Mouse (Mus musculus) Patski (cell line): ENCODE data around the gene Mfrp. TPM values are rescaled to one million over a fixed set of nuclear protein-coding genes. Genes with fewer than 3 reads are reported as not detected.
"Not testable (repeated sequence)": the region's sequence is repeated elsewhere in the genome, so short reads cannot be mapped to it uniquely, and the experiment has no call there.

ENCODE experiments used
- ATAC-seq: fragments of 100-300 bp; one replicate; pipeline ENCODE4 v1.8.0; 2021
- CTCF ChIA-PET: fragments of 350-600 bp; sonication (Branson Sonifier 250); formaldehyde crosslinking; loops from one replicate; lab custom pipeline; 2022; ENCODE audit warnings: inconsistent platforms; lab: Charles Lee
- POLR2A ChIA-PET: fragments of 350-600 bp; sonication (Branson Sonifier 250); formaldehyde crosslinking; loops from one replicate; lab custom pipeline; 2022; ENCODE audit warnings: antibody characterized with exemption, inconsistent platforms; lab: Charles Lee
- DNase-seq: peaks from one replicate; pipeline ENCODE4 v3.0.0-alpha.2; 2011; ENCODE audit warnings: low read depth, low spot score
- H3K27me3 ChIP-seq: fragments of 371-371 bp; one replicate; pipeline ENCODE4 v1.5.1; 2021
- CTCF ChIP-seq: fragments of 100-300 bp; IDR thresholded peaks from one replicate; pipeline ENCODE4 v1.5.1; 2021
- in situ Hi-C: fragments of 300-500 bp; cut with MboI; formaldehyde crosslinking; loops from 3 replicates; pipeline ENCODE4 v1.11.1; 2018; ENCODE audit warnings: low pct_unique_long_range_greater_than_20kb, mixed read lengths
- polyA plus RNA-seq: library from polyadenylated mRNA; unstranded; gene quantifications from one replicate; pipeline ENCODE4 v1.2.3, GENCODE M21; 2021

Gene Mfrp
- polyA plus RNA-seq, 1 experiment from 2014 or later: 0.12 TPM

GRCm38 (mm10) chr9:44095781-44096180, 5.7 kb upstream of the Mfrp start:
- in situ Hi-C loops: no loop called here
- no peak for TF ChIP-seq CTCF
- no peak for DNase-seq
- H3K27me3 ChIP-seq: no peaks in the 10 kb centered on the region
- ChIA-PET POLR2A (no interaction called here), CTCF (interaction anchor here (1.2 to 3.4 kb wide), 5 partner anchors 14 to 112 kb away, joined by 3 to 24 read pairs (median 6); no protein-coding TSS in a partner anchor)
- no peak for ATAC-seq

- POLR2A ChIA-PET: no interaction called here
- TF ChIP-seq CTCF: no peak
- CTCF ChIA-PET: interaction anchor here (1.2 to 3.4 kb wide), 4 partner anchors 13 to 39 kb away, joined by 3 to 24 read pairs (median 6); no protein-coding TSS in a partner anchor
- in situ Hi-C loops: no loop called here
- H3K27me3 ChIP-seq: no peaks in the 10 kb centered on the region
- DNase-seq (no peak), ATAC-seq (no peak)
These were observed 5.0 kb upstream of the Mfrp start for GRCm38 (mm10) chr9:44096536-44096935.

GRCm38 (mm10) chr9:44104881-44105280, 3.4 kb downstream of the Mfrp start:
- CTCF ChIA-PET: interaction anchor here (1.0 kb wide), 1 partner anchor 10 kb away, joined by 4 read pairs; no protein-coding TSS in a partner anchor

DNA sequence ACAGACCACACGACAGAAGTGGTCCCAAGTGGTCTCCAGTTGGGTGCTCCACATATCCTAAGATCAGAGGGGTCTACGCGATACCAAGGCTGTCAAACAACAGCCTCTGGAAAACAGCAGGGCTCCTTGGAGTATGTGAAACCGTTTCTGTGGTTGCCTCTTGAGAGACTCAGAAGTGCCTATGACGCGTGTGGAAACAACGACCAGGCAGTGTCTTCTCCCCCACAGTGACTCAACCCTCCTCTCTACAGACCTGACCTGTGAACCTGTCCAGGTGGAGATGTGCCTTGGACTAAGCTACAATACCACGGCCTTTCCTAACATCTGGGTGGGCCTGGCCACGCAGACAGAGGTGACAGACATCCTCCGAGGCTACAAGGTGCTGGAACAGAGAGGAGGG, 4.3 kb downstream of the Mfrp start:
- no peak for DNase-seq
- CTCF ChIA-PET: no interaction called here
- in situ Hi-C loops: no loop called here
- POLR2A ChIA-PET: interaction anchor here (0.7 to 1.7 kb wide), 2 partner anchors 9 to 27 kb away, joined by 3 to 4 read pairs; no protein-coding TSS in a partner anchor
- ATAC-seq: no peak
- TF ChIP-seq CTCF: no peak
- H3K27me3 ChIP-seq: no peaks in the 10 kb centered on the region

More at GRCm38 (mm10) chr9:44104881-44105280, 3.4 kb downstream of the Mfrp start:
- no peaks in the 10 kb centered on the region for H3K27me3 ChIP-seq
- in situ Hi-C loops: no loop called here
- no peak for TF ChIP-seq CTCF
- DNase-seq (no peak), ATAC-seq (no peak)
- POLR2A ChIA-PET: no interaction called here

DNA sequence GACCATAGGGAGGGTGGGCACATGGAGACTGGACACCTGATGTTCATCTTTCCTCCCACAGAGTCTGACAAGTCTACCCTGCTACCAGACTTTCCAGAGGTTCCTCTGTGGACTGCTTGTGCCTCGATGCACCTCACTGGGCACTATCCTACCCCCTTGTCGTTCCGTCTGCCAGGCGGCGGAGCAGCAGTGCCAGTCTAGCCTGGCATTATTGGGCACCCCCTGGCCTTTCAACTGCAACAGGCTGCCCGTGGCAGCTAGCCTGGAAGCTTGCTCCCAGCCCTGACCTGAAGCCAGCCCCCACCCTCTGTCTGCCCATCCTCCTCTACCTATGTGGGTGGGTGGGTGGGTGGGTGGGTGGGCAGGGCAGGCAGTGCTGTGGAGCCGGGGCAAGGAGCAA, 4.7 kb downstream of the Mfrp start:
- H3K27me3 ChIP-seq: no peaks in the 10 kb centered on the region
- TF ChIP-seq CTCF: no peak
- DNase-seq (no peak), ATAC-seq (no peak)
- POLR2A ChIA-PET: interaction anchor here (0.7 to 1.7 kb wide), 2 partner anchors 9 to 28 kb away, joined by 3 to 4 read pairs; no protein-coding TSS in a partner anchor
- CTCF ChIA-PET: no interaction called here
- in situ Hi-C loops: no loop called here

DNA sequence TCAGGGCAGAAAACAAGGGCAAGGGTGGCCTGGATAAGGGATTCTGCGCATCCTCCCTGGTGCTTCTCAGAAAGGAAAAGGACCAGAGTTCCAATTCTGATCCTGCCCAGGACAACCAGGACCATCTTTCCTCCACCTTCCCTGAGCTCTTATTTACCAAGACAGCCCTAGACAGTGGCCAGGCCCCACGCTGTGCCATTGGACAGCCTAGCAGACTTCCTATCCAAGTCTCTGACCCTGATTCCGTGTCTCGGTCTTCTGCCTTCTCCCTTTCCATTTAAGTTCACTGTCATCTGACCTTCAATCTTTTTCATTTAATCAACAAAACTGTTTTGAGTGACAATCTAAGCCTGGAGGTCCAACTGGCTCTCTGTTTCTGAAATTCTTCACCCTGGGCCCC, 5.1 kb downstream of the Mfrp start:
- DNase-seq (no peak), ATAC-seq (no peak)
- no peak for TF ChIP-seq CTCF
- CTCF ChIA-PET: no interaction called here
- no peaks in the 10 kb centered on the region for H3K27me3 ChIP-seq
- in situ Hi-C loops: no loop called here
- POLR2A ChIA-PET: interaction anchor here (0.7 to 1.7 kb wide), 2 partner anchors 9 to 28 kb away, joined by 3 to 4 read pairs; no protein-coding TSS in a partner anchor

DNA sequence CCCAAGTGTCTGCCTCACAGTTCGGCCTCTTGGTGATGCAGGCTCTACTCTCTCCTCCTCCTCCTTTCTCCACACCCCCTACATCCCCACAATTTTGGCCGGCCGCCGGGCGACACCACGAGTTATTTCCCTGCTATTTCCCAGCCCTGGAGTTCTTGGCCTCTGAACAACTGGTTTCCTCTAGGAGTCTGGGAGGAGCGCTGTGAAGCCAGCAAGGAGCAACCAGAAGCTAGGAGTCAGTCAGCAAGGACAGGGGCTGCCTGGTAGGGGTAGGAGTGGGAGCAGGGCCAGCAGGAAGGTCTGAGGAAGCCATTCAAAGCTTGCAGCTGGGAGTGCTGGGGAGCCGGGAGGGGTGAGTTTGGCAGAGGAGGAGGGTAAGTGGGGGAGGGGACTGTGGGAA, 5.6 kb downstream of the Mfrp start, which contains the start of gene C1qtnf5:
TSS of gene C1qtnf5 (plus strand) at position 136 of the 400 bp plus-strand sequence.
- no peak for TF ChIP-seq CTCF
- ATAC-seq: no peak
- DNase-seq: no peak
- no peaks in the 10 kb centered on the region for H3K27me3 ChIP-seq
- in situ Hi-C loops: no loop called here
- CTCF ChIA-PET: no interaction called here
- POLR2A ChIA-PET: interaction anchor here (1.7 kb wide), 1 partner anchor 29 kb away, joined by 3 read pairs; no protein-coding TSS in a partner anchor

- no peaks in the 10 kb centered on the region for H3K27me3 ChIP-seq
- ATAC-seq: no peak
- no peak for DNase-seq
- TF ChIP-seq CTCF: no peak
- in situ Hi-C loops: no loop called here
- ChIA-PET POLR2A (interaction anchor here (1.1 to 1.7 kb wide), 2 partner anchors 29 to 126 kb away, joined by 3 read pairs; partner anchors contain the start of gene Cbl), CTCF (no interaction called here)
These were observed 6.1 kb downstream of the Mfrp start for GRCm38 (mm10) chr9:44107557-44108179.

DNA sequence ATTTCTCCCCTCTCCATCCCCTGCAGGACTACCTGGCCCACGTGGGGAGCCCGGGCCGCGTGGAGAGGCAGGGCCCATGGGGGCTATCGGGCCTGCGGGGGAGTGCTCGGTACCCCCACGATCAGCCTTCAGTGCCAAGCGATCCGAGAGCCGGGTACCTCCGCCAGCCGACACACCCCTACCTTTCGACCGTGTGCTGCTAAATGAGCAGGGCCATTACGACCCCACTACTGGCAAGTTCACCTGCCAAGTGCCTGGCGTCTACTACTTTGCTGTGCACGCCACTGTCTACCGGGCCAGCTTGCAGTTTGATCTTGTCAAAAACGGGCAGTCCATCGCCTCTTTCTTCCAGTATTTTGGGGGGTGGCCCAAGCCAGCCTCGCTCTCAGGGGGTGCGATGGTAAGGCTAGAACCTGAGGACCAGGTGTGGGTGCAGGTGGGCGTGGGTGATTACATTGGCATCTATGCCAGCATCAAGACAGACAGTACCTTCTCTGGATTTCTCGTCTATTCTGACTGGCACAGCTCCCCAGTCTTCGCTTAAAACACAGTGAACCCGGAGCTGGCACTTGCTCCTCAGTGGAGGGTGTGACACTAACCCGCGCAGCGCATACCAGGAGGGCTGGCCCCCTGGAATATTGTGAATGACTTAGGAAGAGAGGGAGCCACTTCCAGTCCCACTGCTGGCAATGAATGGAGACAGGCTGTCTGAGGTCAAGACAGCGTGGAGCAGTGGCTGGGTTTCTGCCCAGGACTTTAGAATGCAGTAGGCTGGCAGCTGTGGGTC, 6.9 kb downstream of the Mfrp start:
- CTCF ChIA-PET: interaction anchor here (1.3 to 1.8 kb wide), 5 partner anchors 11 to 34 kb away, joined by 3 to 6 read pairs (median 5); no protein-coding TSS in a partner anchor
- no peak for TF ChIP-seq CTCF
- POLR2A ChIA-PET: interaction anchor here (1.1 kb wide), 1 partner anchor 125 kb away, joined by 3 read pairs; the partner anchor contains the start of gene Cbl
- no peak for ATAC-seq
- in situ Hi-C loops: no loop called here
- DNase-seq: no peak
- no peaks in the 10 kb centered on the region for H3K27me3 ChIP-seq

- in situ Hi-C loops: no loop called here
- CTCF ChIA-PET: interaction anchor here (1.0 to 1.8 kb wide), 7 partner anchors 10 to 35 kb away, joined by 3 to 6 read pairs (median 5); no protein-coding TSS in a partner anchor
- H3K27me3 ChIP-seq: no peaks in the 10 kb centered on the region
- POLR2A ChIA-PET: no interaction called here
- TF ChIP-seq CTCF: no peak
- ATAC-seq (no peak), DNase-seq (no peak)
These were observed 8.0 kb downstream of the Mfrp start for GRCm38 (mm10) chr9:44109360-44110095.

GRCm38 (mm10) chr9:44111909-44112308, 10.4 kb downstream of the Mfrp start:
- in situ Hi-C loops, CTCF ChIA-PET, POLR2A ChIA-PET, DNase-seq, H3K27me3 ChIP-seq: not testable (repeated sequence)
- peak; percentile 10 for ATAC-seq
